Mouse (Mus musculus) v-Abl transformed pro-B cells (cell line): Measurements from ENCODE around the gene Zfp488.

ENCODE experiments used
- in situ Hi-C, 2 experiments: fragments of 400-800 bp; cut with MboI; formaldehyde crosslinking; loops; one replicate each; pipeline ENCODE4 v1.15.1; 2025; ENCODE audit not compliant: unreplicated experiment in 2 of 2

Zfp488 gene

DNA sequence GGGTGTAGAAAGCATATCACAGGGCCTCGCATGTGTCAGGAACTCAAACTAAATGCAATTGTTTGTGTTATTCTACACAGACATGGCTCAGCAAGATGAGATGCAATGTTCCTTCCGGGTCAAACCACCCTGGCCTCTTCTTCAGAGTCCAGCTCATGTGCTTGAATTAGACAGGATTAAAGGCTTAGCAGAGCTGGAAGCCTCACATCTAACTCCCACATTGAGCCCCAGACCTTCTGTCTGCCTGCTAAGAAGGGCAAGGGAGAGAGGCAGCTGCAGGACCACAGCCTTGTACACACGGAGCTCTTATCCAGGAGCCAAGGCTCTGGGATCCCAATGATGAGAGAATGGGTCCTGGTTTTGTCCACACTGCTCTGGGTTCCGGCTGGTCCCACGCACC lies 24.8 kb downstream of the Zfp488 start, which contains the start of gene Rbp3:
Gene Rbp3, plus strand, starts transcription at position 243 of the 400 bp plus-strand sequence.
- in situ Hi-C loops: loop anchor here in 1 of 2 experiments (25.0 kb wide), 1 partner anchor 434 kb away; the partner anchor contains the start of gene Mmrn2

DNA sequence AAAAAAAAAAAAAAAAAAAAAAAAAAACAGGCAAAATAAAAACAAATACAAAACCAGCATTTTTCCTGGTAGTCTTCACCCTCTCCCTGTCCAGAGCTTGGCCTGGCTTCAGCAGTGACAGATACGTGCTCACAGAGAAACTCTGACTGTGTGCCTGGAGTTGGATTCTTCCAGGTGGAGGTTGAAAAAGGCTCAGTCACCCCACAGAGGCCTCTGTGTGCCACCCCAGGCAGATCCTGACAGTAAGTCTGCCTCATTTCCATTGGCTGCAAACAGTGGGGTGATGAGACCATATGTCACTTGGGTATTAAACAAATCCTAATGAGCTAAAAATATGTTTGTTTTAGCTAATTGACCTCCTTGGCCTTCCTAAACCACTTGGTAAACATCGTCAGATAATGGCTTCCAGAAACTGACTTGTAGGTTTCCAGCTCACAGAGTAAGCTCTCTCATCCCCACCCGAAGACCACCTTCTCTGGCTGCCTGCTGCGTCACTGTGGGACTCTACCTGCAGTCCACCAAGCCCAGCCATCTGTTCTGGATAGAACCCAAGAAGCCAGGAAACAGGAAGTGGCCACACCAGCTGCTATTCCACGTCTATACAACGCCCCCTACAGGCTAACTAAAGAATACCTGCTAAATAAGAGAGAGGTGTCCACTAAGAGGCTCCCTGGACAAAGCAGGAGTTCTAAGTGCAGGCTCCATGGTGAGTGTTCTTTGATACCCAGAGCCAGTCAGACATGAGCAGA lies 26.2 kb downstream of the Zfp488 start:
- in situ Hi-C loops: loop anchor here in 1 of 2 experiments (25.0 kb wide), 1 partner anchor 435 kb away; the partner anchor contains the start of gene Mmrn2

DNA sequence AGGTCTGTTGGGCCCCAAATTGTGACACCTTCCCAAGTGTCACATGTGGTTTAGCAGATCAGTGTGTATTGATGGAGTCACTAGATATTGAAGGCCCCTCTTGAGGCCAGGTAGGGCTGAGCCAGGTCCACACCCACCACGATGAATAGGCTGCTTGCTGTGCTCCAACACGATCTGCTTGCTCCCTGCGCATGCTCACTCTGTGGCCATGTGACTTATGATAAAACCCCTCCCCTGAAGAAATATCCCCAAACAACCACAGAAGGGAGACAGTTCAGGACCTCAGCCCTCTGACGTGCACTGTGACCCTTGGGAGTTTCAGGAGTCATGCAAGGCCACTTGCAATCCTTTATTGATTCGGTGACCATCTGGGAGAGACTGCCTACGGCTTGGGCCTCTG lies 32.4 kb downstream of the Zfp488 start:
- in situ Hi-C loops: no loop called here

DNA sequence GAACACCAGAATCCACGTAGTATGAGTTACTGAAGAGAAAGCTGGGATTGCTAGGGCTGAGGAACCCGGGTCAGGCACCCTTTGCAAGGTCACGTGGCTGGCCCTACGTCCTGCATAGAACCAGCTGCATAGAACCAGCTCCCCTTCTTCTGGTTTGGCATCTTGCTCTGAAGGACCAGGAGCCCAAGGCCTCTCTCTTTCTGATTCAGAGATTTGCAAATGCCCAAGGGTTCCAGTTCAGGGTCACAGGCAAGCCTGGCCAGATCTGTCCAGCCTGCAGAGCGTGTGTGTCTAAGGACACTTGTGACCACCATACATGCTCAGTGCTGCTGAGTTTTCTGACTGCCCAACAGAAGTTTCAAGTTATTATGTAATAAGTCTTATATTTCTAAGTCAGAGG lies 36.3 kb downstream of the Zfp488 start:
- in situ Hi-C loops: no loop called here

DNA sequence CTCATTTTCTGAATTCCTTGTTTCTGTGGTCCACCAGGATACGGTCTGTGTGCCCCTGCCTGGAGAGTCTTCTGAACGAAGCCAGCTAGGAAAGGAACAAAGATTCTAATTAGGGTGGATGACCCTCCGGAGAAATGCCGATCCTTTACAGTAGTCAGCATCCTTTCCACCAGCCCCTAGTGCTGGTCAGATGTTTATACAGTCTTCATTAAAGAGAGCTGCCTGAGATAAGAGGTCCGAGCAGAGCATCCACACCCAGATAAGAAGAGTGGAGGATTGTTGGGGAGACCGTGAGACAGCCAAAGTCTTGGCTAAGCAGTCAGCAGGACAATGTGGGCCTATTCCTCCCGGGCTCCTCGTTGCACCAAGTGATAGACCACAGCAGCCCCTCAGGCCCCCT lies 37.8 kb downstream of the Zfp488 start, which contains the start of gene Gdf2:
Gene Gdf2, plus strand, starts transcription at position 301 of the 400 bp plus-strand sequence.
- in situ Hi-C loops: no loop called here

DNA sequence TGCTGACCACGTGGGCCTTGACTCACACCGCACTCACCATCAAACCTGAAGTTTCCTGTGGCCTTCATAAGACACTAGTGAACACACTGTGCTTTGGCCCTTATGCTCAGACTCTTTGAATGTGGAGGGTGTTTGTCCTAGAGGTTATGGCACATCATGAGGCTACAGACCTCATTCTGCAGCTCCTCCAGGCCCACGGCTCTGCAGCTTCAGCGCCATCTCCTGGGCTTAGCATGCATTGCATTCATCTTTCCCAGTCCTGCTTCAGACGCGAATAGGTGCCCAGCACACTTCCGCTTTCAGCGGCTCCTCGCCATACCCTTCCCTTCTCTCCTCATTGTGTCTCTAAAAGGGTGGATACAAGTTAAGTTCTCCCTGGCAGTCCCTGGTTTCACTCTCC lies 39.4 kb downstream of the Zfp488 start:
- in situ Hi-C loops: no loop called here

DNA sequence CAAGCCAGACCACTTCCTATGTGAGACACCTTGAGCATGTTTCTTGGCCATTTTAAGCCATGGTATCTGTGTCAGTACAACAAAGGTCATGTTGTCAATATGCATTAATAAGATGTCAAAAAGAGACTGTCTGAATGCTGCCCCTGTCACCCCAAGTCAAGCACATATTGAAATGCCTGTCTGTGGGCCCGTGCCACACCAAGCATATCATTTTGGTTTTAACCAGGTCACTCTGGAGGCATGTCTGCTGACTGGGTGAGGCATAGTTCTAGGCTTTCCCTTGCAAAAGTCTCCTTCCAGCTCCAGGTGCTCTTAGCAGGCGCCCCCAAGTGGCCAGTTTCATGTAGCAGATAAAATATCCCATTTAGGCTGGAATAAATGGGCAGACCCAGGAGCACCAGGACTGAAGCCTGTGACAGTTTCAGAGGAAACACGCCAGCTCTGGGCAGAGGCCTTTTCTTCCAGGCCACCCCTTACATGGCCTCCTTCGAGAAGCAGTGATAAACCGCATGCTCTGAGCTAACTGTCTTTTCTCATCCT lies 44.7 kb downstream of the Zfp488 start:
- in situ Hi-C loops: no loop called here

DNA sequence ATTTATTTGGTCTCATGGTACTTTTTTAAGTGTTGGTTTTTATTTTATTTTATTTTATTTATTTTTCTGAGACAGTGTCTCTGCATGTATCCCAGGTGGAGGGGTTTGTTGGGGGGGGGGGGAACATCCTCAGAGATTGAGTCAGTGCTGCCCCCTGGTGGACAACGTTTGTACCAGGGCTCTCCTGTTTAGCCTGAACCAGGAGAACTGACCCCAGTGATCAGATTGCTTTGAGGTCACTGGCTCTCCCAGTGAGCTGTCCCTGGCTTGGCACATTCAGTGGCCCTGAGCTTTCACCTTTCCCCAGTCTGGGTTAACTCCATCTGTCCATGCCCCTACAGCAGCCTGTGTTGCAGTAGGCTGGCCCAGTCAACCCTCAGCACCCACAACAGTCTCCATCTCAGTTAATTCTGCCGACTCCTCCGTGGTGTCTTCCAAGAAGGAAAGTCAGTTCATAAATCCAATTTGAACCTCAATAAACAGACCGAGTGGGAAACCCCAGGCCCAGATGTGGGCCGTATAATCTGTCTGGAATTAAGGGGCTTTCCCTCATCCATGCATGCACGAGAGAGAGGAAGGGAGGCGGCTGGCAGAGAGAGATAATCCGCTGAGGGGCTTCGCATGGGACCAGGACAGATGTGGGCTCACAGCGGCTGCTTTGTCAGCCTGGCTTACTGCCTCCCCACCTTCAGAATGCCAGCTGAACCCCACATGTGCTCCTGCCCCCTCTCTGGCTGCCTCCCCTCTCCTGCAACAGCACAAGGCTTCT lies 45.4 kb downstream of the Zfp488 start:
- in situ Hi-C loops: no loop called here

DNA sequence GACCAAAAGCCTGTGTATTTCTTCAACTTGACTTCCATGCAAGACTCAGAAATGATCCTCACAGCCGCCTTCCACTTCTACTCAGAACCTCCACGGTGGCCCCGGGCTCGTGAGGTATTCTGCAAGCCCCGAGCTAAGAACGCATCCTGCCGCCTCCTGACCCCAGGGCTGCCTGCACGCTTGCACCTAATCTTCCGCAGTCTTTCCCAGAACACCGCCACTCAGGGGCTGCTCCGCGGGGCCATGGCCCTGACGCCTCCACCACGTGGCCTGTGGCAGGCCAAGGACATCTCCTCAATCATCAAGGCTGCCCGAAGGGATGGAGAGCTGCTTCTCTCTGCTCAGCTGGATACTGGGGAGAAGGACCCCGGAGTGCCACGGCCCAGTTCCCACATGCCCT lies 46.7 kb downstream of the Zfp488 start:
- in situ Hi-C loops: no loop called here

DNA sequence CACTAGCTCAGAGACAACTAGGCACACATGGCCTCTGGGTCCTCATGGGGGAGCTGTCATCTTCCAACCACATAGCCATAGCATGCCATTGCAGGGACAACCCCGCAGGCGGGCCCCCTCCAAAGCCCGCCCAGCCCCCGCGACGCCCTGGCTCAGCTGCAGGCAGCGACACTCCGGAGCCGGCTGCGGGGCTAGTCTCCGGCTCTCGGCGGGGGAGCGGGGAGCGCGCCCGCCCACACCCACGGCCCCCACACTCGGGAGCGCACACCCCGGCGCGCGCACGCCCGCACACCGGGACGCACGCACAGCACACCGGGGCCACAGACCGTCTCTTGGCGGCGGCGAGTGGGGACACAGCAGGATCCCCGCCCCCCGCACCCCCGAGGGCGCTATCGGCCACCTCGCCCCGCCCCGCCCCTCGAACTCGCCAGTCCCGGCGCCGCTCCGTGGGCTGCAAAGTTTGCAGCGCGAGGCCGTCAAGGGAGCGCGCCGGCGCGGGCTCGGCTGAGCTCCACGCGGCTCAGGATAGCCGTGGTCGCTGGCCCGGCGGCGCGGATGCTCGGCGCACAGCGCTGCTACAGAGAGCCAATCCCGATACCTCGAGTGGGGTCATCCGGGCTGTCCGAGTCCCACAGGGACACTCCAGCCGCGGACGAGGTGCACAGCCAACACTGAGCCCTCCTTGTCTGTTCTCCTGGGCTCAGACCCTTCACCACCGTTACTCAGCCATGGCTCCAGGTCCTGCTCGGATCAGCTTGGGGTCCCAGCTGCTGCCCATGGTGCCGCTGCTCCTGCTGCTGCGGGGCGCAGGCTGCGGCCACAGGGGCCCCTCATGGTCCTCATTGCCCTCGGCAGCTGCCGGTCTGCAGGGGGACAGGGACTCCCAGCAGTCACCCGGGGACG lies 55.1 kb downstream of the Zfp488 start, which contains the start of gene Gdf10:
Gene Gdf10, plus strand, starts transcription at position 420 of the 903 bp plus-strand sequence.
- in situ Hi-C loops: no loop called here

DNA sequence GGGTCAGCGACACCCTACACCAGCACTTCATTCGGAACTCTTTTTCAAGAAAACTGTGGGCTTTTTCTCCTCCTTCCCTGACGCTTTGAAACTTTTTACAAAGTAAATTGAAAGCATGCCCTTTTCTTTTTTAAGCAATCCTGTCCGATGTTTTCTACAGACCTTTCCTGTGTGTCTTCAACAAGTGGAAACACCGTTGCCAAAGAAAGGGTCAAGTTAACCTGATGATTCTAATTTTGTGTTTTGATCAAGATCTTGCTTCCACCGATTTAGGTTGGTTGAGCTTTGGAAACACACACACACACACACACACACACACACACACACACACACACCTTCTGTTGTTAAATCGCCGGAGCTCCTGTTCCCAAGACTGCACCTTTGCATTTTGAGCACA lies 55.8 kb downstream of the Zfp488 start:
- in situ Hi-C loops: no loop called here

DNA sequence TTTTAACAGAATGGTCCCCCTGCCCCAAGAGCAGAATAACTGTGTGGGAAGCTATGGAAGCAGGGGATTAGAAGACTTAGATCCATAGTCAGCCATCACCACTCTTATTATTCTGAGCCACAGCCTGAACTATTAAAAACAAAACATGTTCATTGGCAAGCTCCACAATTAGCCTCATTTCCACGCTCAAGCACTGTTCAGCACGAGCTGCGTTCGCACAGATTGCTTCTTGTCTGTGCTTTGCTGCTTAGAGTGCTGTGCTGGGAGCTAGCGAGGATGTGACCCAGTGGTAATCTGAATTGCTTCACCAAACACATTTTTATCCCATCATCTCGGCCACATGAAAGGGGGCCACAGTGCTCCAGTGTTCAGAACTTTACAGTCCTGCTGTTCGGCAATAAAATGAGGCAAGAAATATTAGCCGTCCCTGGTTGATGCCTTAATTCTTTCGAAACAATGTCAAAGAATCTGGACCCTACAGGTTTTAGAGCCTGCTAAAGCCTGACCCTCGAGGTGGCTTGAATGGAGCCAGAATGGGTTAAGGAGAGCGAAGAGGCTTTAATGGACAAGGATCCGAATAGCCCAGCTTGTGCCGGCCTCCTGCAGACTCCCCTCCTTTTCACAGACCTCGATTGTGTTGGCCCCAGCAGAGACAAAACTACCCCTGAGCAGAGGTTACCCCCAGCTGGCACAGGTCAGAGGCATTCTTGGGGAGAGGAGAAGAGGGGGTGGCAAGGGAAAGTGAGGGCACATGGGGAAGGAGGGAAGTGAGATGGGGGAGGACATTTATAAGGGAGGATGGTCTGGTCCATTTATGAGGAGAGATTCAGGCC lies 57.6 kb downstream of the Zfp488 start:
- in situ Hi-C loops: no loop called here
